Mouse (Mus musculus): ENCODE measurements around the gene Hlcs.

The Hlcs gene

DNA sequence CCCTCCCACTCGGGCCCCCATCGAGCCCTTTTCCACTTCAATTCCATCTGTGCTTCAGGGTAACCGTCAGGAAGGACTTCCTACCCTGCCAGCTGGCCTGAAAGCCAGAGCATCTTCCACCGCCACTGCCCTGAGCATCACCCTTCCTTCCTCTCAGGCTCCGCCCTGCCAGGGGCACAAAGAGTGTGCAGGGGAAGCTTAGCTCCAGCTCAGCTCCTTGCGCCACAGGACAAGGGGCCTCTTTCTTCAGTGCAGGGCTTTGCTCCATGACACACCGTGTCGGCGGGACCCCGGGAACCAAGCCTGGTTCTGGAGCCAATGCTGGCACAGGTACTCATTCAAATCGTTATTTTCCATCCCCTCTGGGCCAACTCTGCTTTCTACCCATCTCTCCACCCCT lies 165.2 kb downstream of the Hlcs start:
- no peak for TF ChIP-seq POU5F1 (IDR thresholded peaks at IDR 0.05; ENCODE audit: borderline replicate concordance, low read length)
- no peak for TF ChIP-seq CTCF (conservative IDR thresholded peaks at IDR 0.05; ENCODE audit: low read length)
- TF ChIP-seq NANOG (IDR thresholded peaks at IDR 0.05; ENCODE audit: borderline replicate concordance, low read length) = no peak
- no peaks in the 10 kb centered on the region for H3K36me3 ChIP-seq (ENCODE audit: insufficient read depth, low read length)
- H3K4me3 ChIP-seq (replicated peaks; ENCODE audit: low read length) = peak overlapping the region; percentile 60
- H3K9me3 ChIP-seq (ENCODE audit: low read length) = no peaks in the 10 kb centered on the region
- peaks cover 16% of the 10 kb centered on the region for H3K27me3 ChIP-seq (ENCODE audit: insufficient read depth, low read length)
- H3K4me1 ChIP-seq (replicated peaks; ENCODE audit: low read depth, low read length) = peaks cover 51% of the 10 kb centered on the region

DNA sequence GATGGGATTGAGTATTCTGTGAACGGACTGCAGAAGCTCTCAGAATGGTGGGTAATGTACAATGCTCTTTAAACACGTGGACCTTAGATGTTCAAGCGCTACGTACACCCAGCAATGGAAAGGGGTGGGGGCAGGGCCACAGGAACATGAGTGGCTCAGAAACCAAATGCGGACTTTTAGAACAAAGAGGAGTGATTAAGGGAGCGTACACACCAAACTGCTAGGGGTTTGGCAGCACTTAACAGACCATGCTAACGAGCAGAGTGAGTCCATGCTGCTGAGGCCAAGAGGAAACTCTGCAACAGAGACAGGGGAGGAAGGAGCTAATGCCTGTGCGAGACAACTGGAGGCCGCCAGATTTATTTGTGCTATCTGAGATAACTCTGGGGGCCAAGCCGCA lies 170.0 kb downstream of the Hlcs start:
- H3K4me1 ChIP-seq (replicated peaks; ENCODE audit: low read depth, low read length) = peaks cover 28% of the 10 kb centered on the region
- H3K27me3 ChIP-seq (ENCODE audit: insufficient read depth, low read length) = peaks cover 14% of the 10 kb centered on the region; the same call in 1 of the 2 replicates
- no peaks in the 10 kb centered on the region for H3K36me3 ChIP-seq (ENCODE audit: insufficient read depth, low read length)
- no peaks in the 10 kb centered on the region for H3K9me3 ChIP-seq (ENCODE audit: low read length)
- no peak overlapping the region for H3K4me3 ChIP-seq (replicated peaks; ENCODE audit: low read length)
- TF ChIP-seq NANOG (IDR thresholded peaks at IDR 0.05; ENCODE audit: borderline replicate concordance, low read length) (no peak), POU5F1 (IDR thresholded peaks at IDR 0.05; ENCODE audit: borderline replicate concordance, low read length) (no peak), CTCF (conservative IDR thresholded peaks at IDR 0.05; ENCODE audit: low read length) (no peak)

DNA sequence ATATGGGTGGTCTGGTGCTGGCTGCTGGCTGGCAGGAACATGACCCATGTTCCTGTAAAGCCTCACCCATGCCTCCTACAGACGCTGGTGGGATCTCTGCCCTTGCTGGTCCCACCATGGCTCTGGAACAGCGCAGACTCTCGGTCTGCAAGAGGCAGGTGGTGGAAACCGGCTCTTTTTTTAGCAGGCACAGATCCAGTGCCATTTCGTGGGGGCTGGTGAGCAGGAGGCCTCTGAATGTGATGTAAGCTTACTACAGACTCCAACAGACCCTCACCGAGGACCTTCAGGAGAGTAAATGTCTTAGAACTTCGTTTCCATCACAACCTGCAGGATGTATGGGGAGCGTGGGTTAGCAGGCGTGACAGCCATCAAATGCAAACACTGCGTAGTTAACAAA lies 172.6 kb downstream of the Hlcs start:
- Histone ChIP-seq H3K9me3 (ENCODE audit: low read length) (peaks cover 6% of the 10 kb centered on the region; the same call in 1 of the 2 replicates), H3K4me3 (replicated peaks; ENCODE audit: low read length) (no peak overlapping the region), H3K4me1 (replicated peaks; ENCODE audit: low read depth, low read length) (peaks cover 19% of the 10 kb centered on the region), H3K27me3 (ENCODE audit: insufficient read depth, low read length) (0 out of 2 replicates have a peak, but pooled peaks cover 7% of the 10 kb centered on the region), H3K36me3 (ENCODE audit: insufficient read depth, low read length) (no peaks in the 10 kb centered on the region)
- TF ChIP-seq NANOG (IDR thresholded peaks at IDR 0.05; ENCODE audit: borderline replicate concordance, low read length) (no peak), CTCF (conservative IDR thresholded peaks at IDR 0.05; ENCODE audit: low read length) (no peak), POU5F1 (IDR thresholded peaks at IDR 0.05; ENCODE audit: borderline replicate concordance, low read length) (no peak)

DNA sequence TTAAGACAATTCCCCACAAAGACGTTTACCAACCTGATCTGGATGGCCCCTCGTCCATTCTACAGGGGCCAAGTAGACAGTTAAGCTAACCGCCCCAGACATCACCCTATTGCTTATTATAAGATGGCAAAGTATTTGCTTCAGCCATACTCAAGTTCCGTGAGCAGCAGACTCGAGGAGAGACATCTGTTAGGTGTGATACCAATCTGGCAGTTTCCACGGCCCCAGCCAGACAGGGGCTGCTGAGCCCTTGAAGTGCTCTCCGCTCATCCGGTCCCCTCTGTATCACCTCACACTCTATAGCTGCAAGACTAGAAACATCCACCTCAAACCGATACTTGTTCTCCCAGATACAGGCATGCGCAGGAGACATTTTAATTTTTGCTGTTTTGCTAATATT lies 179.2 kb downstream of the Hlcs start:
- Histone ChIP-seq H3K9me3 (ENCODE audit: low read length) (peaks cover 6% of the 10 kb centered on the region; the same call in 1 of the 2 replicates), H3K27me3 (ENCODE audit: insufficient read depth, low read length) (peaks cover 5% of the 10 kb centered on the region; the same call in 1 of the 2 replicates), H3K36me3 (ENCODE audit: insufficient read depth, low read length) (no peaks in the 10 kb centered on the region), H3K4me1 (replicated peaks; ENCODE audit: low read depth, low read length) (peaks cover 2% of the 10 kb centered on the region; the same call in 1 of the 2 replicates), H3K4me3 (replicated peaks; ENCODE audit: low read length) (no peak overlapping the region)
- TF ChIP-seq CTCF (conservative IDR thresholded peaks at IDR 0.05; ENCODE audit: low read length) (no peak), NANOG (IDR thresholded peaks at IDR 0.05; ENCODE audit: borderline replicate concordance, low read length) (no peak), POU5F1 (IDR thresholded peaks at IDR 0.05; ENCODE audit: borderline replicate concordance, low read length) (no peak)

DNA sequence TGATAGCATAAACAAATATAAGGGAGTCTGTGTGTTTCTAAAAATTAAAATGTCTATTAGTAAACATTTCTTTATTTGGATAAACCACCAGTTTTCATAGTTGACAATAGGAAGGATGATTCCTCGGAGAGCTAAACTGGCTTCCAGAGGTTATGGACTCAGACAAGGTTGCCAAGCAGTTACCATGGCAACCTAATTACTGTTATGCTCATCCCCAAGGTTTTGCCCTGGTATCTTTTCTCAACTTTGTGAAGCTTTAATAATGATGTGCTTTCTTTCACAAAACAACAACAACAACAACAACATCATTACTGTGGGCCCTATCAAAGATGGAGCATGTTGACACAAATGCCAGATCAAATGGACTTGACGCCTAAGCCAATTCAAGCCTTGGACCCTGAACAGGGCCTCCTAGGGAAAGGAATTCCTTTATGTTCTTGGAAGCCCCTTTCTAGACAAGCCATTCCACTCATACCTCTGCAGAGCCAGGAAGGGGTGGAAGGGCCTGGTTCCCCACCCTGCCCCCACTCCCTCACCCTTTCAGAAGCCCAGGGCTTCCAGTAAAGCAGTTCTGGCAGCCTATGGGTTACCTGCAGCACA lies 185.0 kb downstream of the Hlcs start:
- H3K4me1 ChIP-seq (replicated peaks; ENCODE audit: low read depth, low read length) = peaks cover 13% of the 10 kb centered on the region
- H3K9me3 ChIP-seq (ENCODE audit: low read length) = no peaks in the 10 kb centered on the region
- no peak overlapping the region for H3K4me3 ChIP-seq (replicated peaks; ENCODE audit: low read length)
- TF ChIP-seq NANOG (IDR thresholded peaks at IDR 0.05; ENCODE audit: borderline replicate concordance, low read length) (no peak), POU5F1 (IDR thresholded peaks at IDR 0.05; ENCODE audit: borderline replicate concordance, low read length) (no peak), CTCF (conservative IDR thresholded peaks at IDR 0.05; ENCODE audit: low read length) (no peak)
- no peaks in the 10 kb centered on the region for H3K36me3 ChIP-seq (ENCODE audit: insufficient read depth, low read length)
- peaks cover 49% of the 10 kb centered on the region for H3K27me3 ChIP-seq (ENCODE audit: insufficient read depth, low read length)

DNA sequence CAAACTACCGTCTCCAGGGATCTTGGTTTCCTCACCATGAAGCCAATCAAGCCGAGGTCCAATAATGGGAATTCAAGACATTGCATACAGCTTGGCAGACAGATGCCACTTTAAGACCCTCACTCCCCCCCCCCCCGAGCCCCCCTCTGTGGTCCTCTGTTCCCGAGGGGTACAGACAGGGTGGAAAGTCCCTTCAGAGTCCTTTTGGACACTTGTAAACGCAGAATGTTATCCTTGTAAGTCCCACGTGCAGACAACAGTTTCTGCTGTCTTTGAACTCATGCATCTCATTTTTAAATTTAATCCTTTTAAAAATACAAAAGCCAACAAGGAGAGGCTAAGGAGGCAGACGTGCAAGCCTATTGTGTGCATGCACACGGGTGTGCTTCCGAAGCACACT lies 187.2 kb downstream of the Hlcs start:
- Histone ChIP-seq H3K4me1 (replicated peaks; ENCODE audit: low read depth, low read length) (peaks cover 16% of the 10 kb centered on the region), H3K4me3 (replicated peaks; ENCODE audit: low read length) (peak overlapping the region; percentile 75; the same call in 1 of the 2 replicates), H3K9me3 (ENCODE audit: low read length) (no peaks in the 10 kb centered on the region), H3K36me3 (ENCODE audit: insufficient read depth, low read length) (no peaks in the 10 kb centered on the region), H3K27me3 (ENCODE audit: insufficient read depth, low read length) (peaks cover 68% of the 10 kb centered on the region)
- TF ChIP-seq NANOG (IDR thresholded peaks at IDR 0.05; ENCODE audit: borderline replicate concordance, low read length) (no peak), POU5F1 (IDR thresholded peaks at IDR 0.05; ENCODE audit: borderline replicate concordance, low read length) (no peak), CTCF (conservative IDR thresholded peaks at IDR 0.05; ENCODE audit: low read length) (no peak)

DNA sequence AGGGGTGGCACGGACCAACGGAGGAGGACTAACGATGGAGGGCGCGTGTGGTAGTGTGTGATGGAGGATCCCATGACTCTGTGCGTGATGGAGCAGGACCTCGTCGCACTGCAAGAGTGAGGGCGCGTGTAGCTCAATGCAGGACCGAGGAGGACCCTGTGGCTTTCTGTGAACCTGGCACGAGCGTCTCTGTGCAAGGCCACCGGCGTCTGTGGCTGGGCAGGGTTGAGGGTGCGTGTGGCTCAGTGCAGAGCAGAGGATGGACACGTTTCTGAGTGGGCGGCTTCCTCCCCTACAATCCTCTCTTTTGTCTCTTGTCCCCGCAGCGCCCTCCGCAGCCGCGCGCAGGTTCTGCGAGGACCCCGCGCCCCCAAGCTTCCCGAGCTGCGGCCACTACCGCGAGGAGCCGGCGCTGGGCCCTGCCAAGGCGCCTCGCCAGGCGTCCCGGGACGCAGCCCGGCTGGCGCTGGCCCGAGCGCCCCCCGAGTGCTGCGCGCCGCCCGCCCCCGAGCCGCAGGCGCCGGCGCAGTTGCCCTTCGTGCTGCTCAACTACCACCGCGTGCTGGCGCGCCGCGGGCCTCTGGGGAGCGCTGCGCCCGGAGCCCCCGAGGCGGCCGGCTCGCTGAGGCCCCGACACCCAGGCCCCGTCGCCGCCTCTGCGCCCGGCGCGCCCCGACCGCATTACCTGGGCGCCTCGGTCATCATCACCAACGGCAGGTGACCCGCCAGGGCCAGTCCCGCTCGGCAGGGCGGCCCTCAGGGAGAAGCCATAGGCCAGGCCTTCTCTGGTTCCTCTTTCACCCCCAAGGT lies 188.0 kb downstream of the Hlcs start:
- no peak for TF ChIP-seq NANOG (IDR thresholded peaks at IDR 0.05; ENCODE audit: borderline replicate concordance, low read length)
- H3K27me3 ChIP-seq (ENCODE audit: insufficient read depth, low read length) = peaks cover 69% of the 10 kb centered on the region
- peak overlapping the region; percentile 75 for H3K4me3 ChIP-seq (replicated peaks; ENCODE audit: low read length)
- H3K4me1 ChIP-seq (replicated peaks; ENCODE audit: low read depth, low read length) = peaks cover 16% of the 10 kb centered on the region
- no peaks in the 10 kb centered on the region for H3K9me3 ChIP-seq (ENCODE audit: low read length)
- no peaks in the 10 kb centered on the region for H3K36me3 ChIP-seq (ENCODE audit: insufficient read depth, low read length)

DNA sequence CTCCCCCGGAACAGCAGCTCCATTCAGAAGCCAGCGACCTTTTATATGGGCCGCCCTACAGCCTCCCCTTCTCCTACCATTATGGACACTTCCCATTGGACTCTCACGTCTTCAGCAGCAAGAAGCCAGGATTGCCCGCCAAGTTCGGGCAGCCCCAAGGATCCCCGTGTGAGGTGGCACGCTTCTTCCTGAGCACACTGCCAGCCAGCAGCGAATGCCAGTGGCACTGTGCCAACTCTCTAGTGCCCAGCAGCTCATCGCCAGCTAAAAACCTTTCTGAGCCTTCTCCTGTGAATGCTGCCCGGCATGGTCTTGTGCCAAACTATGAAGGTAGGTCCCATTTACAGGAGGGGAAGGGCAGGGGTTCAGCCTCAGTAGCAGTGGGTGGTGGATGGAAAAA lies 190.1 kb downstream of the Hlcs start:
- no peaks in the 10 kb centered on the region for H3K36me3 ChIP-seq (ENCODE audit: insufficient read depth, low read length)
- peaks cover 13% of the 10 kb centered on the region for H3K4me1 ChIP-seq (replicated peaks; ENCODE audit: low read depth, low read length)
- H3K9me3 ChIP-seq (ENCODE audit: low read length) = no peaks in the 10 kb centered on the region
- H3K4me3 ChIP-seq (replicated peaks; ENCODE audit: low read length) = peak overlapping the region; percentile 43
- H3K27me3 ChIP-seq (ENCODE audit: insufficient read depth, low read length) = peaks cover 85% of the 10 kb centered on the region
- TF ChIP-seq CTCF (conservative IDR thresholded peaks at IDR 0.05; ENCODE audit: low read length) = no peak
- no peak for TF ChIP-seq POU5F1 (IDR thresholded peaks at IDR 0.05; ENCODE audit: borderline replicate concordance, low read length)
- no peak for TF ChIP-seq NANOG (IDR thresholded peaks at IDR 0.05; ENCODE audit: borderline replicate concordance, low read length)
